Mouse (Mus musculus) erythroblast, embryonic 14.5 days (primary cell): ENCODE results near the gene Tmem240.

ENCODE experiments used
- GATA1 ChIP-seq: IDR thresholded peaks from 2 replicates; pipeline ENCODE4 v1.6.1; 2012; ENCODE audit warnings: low read length, inconsistent platforms, mixed read lengths
- TAL1 ChIP-seq: IDR thresholded peaks from 3 replicates; pipeline ENCODE4 v1.6.1; 2012; ENCODE audit warnings: low read length, inconsistent platforms, mixed read lengths

DNA sequence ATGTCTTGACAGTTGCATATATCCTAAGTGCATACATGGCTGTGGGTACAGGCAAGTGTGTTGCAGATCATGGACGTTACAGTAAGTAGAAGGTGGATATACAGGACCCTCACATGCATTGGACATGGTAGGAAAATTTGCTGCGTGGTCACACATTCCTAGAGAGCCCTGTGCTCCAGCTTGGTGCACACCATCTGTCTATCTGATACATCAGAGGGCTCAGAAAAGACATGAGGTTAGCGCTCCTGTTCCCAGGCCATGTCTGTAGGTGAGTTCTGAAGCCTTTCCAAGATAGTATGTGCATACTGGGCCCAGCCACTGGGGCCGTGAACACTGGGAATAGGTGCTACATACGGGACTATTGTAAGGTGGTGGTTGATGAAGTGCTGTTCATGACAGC lies 1.8 kb downstream of the Tmem240 start:
- no peak for TF ChIP-seq GATA1
- no peak for TF ChIP-seq TAL1
